Mouse (Mus musculus) frontal cortex, adult (tissue): ENCODE measurements around the gene D330045A20Rik.
"Not testable (repeated sequence)": the region's sequence is repeated elsewhere in the genome, so short reads cannot be mapped to it uniquely, and the experiment has no call there.

Experiments
- ATAC-seq: cut with Nextera tagmentation; 2 replicates; pipeline ENCODE4 v1.9.2; 2017; ENCODE audit warnings: mild to moderate bottlenecking, moderate library complexity, mixed read lengths; ENCODE audit not compliant: low TSS enrichment

D330045A20Rik gene

GRCm38 (mm10) chrX:139480022-139480894 is at the start of gene D330045A20Rik:
Gene D330045A20Rik (plus strand): TSS chrX:139480367.
- ATAC-seq = peak; percentile 64

- ATAC-seq = peak; percentile 89
Observed at GRCm38 (mm10) chrX:139432550-139432949, 47.6 kb upstream of the D330045A20Rik start.

GRCm38 (mm10) chrX:139435202-139435601 is 45.0 kb upstream of the D330045A20Rik start:
- no peak for ATAC-seq

GRCm38 (mm10) chrX:139441057-139441456 is 39.1 kb upstream of the D330045A20Rik start:
- not testable (repeated sequence) for ATAC-seq

DNA sequence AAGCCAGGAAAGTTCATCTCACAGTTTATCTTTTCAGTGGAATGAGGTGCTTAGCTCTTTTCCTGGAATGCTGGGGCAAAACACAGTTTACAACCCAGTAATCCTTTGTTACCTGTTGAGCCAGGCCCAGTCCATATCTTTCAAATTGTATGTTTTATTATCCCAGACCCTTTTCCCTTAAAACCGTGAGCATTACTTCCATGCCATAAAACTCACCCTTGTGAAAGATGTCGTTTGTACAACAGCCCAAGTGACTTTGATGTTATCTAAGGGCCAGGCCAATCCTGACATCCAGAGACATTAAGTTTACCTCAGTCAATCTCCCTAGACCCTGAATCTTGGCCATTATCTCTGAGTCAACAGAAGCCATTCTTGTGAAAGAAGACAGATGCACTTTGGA is 23.4 kb upstream of the D330045A20Rik start:
- ATAC-seq = no peak

DNA sequence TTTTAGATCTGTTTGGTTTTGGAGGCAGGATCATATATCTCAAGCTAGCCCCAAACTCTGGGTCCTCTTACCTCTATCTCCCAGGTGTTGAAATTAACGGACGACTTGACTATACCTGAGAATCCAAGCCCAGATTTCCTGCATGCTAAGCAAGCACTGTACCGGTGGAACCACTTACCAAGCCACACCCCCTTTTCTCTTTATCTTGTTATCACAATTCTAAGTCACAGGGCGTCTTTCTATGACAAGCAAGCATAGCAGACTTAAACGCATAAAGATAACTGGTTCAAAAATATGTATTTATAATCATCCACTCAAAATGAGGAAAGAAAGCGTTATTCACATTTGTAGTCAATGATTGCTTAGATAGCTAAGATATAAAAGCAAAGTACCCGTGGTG is 1.9 kb downstream of the D330045A20Rik start:
- ATAC-seq = no peak

GRCm38 (mm10) chrX:139484974-139485373 is 4.8 kb downstream of the D330045A20Rik start:
- ATAC-seq = no peak

DNA sequence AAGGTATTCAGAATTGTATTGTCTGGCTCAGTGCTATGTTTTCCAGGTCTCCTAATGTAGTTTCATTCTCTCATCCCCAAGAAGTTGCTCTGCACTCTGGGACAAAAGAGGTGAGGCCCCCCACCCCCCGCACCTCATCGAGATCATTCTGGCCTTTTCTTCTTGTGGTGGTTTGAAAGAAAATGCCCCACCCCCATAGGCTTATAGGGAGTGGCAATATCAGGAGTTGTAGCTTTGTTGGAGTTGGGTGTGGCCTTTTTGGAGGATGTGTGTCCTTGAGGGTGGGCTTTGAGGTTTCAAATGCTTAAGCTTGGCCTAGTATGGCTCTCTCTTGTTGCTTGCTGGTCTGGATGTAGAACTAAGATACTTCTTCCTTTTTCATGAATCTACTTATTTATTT is 36.0 kb downstream of the D330045A20Rik start:
- no peak for ATAC-seq

GRCm38 (mm10) chrX:139519251-139519650 is 39.1 kb downstream of the D330045A20Rik start:
- ATAC-seq = no peak

GRCm38 (mm10) chrX:139524303-139525091 is 44.3 kb downstream of the D330045A20Rik start:
- ATAC-seq = no peak

DNA sequence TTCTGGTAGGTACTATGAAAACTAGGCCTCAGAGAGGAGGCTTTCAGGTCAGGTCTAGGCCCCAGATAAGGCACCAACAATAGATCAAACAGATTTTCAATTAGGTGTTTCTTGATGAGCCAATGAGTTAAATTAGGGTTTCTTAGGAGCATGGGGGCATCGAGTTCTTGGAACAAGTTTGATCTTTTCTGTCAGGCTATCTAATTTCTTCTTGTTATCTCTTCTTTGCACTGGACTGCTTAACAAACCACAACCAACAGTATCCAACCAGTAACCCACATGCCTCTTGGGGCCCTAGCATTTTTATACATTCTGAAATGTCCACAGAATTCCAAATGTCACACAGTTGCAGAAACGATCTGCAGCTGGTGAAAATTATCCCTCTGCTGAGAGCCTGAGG is 45.6 kb downstream of the D330045A20Rik start:
- ATAC-seq = no peak

GRCm38 (mm10) chrX:139526984-139527383 is 46.8 kb downstream of the D330045A20Rik start:
- no peak for ATAC-seq

DNA sequence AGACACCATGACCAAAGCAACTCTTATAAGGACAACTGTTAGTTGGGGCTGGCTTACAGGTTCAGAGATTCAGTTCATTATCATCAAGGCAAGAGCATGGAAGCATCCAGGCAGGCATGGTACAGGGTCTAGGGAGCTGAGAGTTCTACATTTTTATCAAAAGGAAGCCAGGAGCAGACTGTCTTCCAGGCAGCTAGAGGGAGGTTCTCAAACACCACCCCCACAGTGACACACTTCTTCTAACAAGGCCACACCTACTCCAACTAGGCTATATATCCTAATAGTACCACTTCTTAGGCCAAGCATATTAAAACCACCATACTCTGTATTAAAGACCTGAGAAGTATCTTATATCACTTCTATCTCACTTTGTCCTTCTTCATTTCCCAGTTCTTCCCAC is 49.5 kb downstream of the D330045A20Rik start:
- ATAC-seq = no peak

- no peak for ATAC-seq
Observed at GRCm38 (mm10) chrX:139532293-139532692, 52.1 kb downstream of the D330045A20Rik start.

DNA sequence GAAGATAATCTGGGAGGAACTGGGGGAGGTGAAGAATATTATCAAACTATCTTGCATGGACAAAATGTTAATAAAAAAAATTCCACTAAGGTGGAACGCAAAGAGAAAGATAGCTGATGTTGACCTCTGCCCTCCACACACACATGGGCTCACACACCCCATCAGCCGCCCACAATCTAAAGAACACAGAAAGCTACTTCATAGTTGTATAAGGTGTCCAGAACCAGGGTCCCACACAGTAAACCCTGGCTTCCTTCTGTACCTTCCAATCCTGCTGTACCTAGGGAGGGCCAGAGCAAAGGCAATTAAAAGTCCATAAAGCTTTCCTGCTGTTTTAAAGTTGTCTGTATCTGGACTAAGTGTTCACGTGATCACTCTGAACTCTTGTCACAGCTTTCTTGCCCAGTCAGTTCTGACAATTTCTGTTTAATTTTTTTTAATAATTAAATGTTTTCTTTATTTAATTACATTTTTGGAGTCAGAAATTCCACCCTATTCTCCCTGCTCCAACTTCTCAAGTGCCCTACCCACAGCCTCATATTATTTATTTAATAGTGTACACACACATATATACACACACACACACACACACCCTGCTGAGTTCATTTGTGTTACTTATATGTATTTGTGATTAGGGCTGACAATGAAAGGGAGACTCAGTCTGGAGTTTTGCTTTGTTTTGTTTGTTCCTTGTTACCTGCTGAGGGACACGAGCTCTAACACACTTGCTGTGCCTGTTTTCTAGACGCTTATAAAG is 57.7 kb downstream of the D330045A20Rik start:
- ATAC-seq = no peak

- ATAC-seq = no peak
Observed at GRCm38 (mm10) chrX:139543726-139544125, 63.6 kb downstream of the D330045A20Rik start.

- ATAC-seq = no peak
Observed at GRCm38 (mm10) chrX:139550456-139550855, 70.3 kb downstream of the D330045A20Rik start.

- ATAC-seq = no peak
Observed at GRCm38 (mm10) chrX:139552090-139552489, 71.9 kb downstream of the D330045A20Rik start.

GRCm38 (mm10) chrX:139562255-139562924 is 82.2 kb downstream of the D330045A20Rik start:
- ATAC-seq = no peak

- ATAC-seq = no peak
Observed at GRCm38 (mm10) chrX:139562925-139563461, 82.8 kb downstream of the D330045A20Rik start, which contains the start of gene Rnf128. Gene Rnf128 (plus strand): TSS chrX:139563316.

GRCm38 (mm10) chrX:139570054-139570453 is 89.9 kb downstream of the D330045A20Rik start:
- ATAC-seq = no peak
